Mouse (Mus musculus) embryonic fibroblast, embryonic 13.5 days (primary cell): ENCODE data around the gene Pde4dip.

Experiments used
- CTCF ChIP-seq: IDR thresholded peaks from 2 replicates; pipeline ENCODE4 v1.5.1; 2011; ENCODE audit warnings: mild to moderate bottlenecking, control low read depth, low read length, moderate library complexity, borderline replicate concordance; ENCODE audit not compliant: insufficient read depth
- POLR2A ChIP-seq: IDR thresholded peaks from 2 replicates; pipeline ENCODE4 v1.6.1; 2011; ENCODE audit warnings: low read depth, mild to moderate bottlenecking, control low read depth, low read length, moderate library complexity

GRCm38 (mm10) chr3:97802297-97802696 lies 86.2 kb downstream of the Pde4dip start:
- TF ChIP-seq POLR2A = no peak
- TF ChIP-seq CTCF = no peak
